Mouse (Mus musculus): ENCODE results near the gene Esrra. TPM values are rescaled to one million over a fixed set of nuclear protein-coding genes. Genes with fewer than 3 reads are reported as not detected.
"Not testable (repeated sequence)": the region's sequence is repeated elsewhere in the genome, so short reads cannot be mapped to it uniquely, and the experiment has no call there.

The Esrra gene
- total RNA-seq, 2 experiments from 2014 or later, result 69.5 to 72.2 TPM

DNA sequence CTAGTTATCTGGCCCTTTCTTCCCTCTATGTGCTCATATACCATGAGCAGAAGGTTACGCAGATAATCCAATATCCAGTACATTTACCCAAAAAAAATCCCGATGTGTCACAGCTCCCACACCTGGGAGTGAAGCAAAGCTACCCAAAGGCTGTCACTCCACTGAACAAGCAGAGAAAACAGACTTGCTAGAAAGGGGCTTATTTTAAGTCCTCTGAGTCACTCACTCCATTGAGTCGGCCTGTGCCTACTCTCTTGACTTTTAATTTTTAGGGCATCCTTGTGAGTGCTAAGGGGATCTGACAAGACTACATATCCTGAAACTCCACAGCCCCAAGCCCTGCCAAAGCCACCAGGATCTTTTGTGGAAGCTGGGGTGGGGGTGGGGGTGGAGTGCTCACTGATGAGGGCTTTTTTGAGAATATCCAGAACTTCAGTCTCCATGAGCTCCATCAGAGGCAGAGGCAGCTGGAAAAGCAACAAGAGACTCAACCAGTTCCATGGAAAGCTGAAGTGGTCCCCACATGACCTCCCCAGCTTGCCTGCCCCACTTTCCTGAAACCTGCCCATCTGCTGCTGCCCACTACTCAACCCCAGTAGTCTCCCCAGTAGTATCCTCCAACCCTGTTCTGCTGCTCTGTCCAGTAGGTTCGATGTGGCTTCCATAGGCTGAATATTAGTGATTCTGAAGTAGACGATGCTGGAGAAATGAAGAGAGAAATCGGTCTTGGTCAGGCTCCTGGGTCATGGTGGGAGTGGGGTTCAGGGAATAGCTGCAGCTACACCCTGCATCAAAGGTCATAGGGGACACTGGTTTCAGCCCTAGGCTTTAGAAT lies 1.5 kb upstream of the Esrra start:
- DNase-seq (ENCODE audit: low spot score in 2 of 2), result no peak

DNA sequence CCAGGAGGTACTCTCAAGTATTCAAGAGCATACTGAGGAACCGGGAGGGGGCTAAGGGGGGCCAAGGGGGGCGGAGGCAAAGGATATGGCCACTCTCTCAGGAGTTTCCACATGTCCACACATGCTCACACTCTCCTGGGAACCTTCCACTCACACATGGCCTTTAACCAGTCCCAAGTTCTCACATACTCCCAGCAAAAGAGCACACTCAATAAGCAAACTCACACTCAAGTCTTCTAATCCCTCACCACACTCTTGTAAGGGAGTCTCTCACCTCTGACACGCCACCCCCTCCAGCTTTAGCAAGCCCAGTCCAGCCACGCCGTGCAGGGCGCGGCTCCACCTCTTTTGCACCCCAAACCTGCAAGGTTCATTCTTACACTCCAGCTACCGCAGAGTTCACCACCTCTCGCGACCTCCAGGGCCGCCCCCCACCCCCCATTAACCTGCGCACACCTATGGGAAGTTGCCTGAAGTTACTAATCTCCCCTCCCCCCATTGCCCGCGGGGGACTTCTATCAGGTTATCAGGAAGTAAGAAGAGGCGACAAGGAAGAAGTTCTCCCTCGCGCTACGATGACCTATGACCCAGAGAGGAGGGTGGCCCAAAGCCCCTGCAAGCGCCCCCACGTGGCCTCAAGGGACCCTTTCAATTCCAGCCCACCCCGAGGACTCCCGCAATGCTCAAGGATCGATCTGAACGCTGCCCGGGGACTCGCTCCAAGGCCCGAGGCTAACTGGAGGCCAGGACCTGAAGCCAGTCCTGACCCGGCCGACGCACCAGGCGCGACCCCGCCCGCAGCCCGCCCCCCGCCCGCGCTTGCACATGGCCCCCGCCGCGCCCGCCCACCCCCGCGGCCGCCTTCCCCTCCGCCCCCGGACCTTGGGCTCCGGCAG lies 624 bp downstream of the Esrra start:
- DNase-seq (ENCODE audit: low spot score in 2 of 2), result no peak

DNA sequence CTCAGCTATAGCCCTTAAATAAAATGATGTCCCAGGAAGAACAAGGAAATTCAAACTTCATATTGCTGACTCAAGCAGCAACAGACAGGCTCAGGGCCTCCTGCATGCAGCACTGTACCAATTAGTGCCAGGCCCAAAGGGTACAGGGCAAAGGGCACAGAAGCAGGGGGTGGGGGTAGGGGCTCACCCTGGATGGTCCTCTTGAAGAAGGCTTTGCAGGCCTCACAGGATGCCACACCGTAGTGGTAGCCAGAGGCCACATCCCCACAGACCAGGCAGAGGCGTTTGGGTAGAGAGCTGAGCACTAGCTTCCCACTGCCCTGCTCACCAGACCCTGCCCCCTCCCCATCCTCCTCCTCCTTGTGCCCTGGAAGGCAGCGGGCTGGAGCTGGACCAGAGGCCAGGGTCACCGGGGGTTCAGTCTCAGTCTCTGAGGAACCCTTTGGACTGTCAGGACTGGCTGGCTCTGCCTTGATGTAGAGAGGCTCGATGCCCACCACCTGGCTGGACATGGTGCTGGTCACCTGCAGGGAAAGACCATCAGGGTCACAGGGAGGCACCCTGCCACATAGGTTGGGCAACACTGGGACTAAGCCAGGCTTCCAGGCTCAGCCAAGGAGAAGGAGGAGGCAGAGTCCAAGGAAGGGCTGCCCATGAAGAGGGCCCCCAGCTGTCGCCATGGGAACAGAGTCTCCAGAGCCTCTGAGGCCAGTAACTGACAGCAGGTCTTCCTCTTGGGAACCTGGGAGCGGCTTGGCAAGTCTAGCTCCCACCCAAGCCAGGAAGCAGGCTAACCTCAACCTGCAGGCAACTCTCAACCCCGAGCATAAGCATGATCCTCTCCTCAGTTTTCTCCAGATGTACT lies 1.5 kb downstream of the Esrra start:
- DNase-seq (ENCODE audit: low spot score in 2 of 2), result no peak

DNA sequence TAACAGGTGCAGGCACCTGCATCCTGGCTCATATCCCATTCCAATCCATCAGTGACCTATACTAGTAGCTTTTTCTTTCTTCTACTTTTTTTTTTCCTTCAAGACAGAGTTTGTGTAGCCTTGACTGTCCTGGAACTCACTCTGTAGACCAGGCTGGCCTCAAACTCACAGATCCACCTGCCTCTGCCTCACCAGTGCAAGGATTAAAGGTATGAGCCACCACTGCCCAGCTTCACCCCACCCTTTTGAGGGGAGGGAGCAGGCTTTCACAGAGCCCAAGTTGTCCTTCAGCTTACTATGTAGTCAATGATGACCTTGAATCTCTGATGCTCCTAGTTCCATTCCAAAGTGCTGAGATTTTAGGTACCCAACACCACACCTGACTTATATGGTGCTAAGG lies 2.2 kb downstream of the Esrra start:
- no peak for DNase-seq (ENCODE audit: low spot score in 2 of 2)

DNA sequence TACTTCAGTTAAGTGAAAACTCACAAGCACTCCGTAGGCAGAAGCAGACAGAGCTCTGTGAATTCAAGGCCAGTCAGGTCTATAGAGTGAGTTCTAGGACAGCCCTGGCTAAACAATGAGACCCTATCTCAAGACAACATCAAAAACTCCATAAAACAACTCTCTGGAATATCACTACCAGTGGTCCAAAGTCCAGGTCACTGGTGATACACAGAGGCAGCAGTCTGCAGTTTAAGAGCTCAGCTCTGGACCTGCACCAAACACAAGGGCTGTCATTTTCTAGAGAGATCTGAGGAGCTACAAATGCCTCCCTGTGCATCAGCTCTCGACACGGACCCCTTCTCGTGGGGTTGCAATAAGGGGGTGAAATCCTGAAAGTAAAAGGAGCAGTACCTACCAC lies 3.3 kb downstream of the Esrra start:
- DNase-seq (ENCODE audit: low spot score in 2 of 2), result no peak

DNA sequence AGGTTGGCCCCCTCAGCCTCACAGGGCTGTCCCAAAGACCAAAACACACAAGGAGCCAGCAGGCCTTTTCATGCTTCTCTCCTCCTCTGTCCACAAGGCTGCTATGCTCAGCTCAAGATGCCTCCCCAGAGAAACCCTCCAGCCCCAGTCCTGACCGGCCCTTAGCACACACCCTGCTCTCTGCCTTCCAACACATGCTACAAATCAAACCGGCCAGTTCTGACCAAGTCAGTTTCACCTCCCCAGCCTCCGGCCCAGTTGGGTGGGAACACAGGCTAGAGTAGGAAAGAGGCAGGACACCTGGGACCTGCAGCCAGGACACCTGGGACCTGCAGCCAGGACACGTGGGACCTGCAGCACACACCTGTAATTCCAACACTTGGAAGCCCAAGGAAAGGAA lies 5.1 kb downstream of the Esrra start:
- no peak for DNase-seq (ENCODE audit: low spot score in 2 of 2)

DNA sequence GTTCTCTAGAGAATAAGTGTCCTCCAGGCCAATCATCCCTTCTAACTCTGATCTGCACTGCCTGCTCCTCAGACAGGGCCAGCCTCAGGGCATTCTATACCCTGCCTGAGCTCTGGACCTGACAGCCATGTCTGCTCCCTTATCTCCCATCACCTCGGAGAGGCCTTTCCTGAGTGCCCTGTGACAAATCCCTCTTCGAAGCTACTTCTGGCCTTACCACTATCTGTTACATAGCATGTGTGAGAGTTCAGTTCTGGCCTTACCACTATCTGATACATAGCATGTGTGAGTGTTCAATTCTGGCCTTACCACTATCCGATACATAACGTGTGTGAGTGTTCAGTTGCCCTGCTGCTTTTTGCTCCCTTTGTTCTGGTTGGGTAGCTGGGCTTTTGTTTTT lies 6.3 kb downstream of the Esrra start:
- no peak for DNase-seq (ENCODE audit: low spot score in 2 of 2)

DNA sequence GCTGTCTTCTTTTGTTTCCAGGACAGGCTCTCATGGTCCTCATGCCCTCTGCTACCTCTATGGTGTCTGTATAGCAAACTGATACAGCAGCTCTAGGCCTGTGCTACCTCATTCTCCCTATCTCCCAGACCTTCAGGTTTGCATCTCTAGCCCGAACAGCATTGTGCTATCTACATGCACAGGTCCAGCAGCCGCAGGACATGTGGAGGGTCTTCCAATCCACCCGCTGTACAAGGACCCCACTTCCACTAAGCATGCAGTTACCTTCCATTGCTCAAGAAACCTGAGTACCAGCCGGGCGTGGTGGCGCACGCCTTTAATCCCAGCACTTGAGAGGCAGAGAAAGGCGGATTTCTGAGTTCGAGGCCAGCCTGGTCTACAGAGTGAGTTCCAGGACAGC lies 7.1 kb downstream of the Esrra start:
- DNase-seq (ENCODE audit: low spot score in 2 of 2), result no peak

DNA sequence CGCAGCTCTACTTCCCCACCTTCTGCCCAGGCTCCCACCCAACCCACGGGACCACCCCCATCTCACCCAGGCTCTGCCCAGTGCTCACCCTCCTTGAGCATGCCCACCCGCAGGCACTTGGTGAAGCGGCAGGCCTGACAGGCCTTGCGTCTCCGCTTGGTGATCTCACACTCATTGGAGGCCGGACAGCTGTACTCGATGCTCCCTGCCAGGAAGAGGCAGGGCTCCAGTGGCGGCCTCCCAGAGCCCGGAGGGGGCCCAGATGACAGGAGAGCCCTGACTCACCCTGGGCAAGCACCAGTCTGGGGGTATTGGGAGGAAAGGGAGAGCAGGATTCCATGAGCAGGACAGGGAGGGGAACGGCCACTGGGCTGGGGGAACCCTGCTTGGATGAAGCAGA lies 7.6 kb downstream of the Esrra start:
- no peak for DNase-seq (ENCODE audit: low spot score in 2 of 2)

DNA sequence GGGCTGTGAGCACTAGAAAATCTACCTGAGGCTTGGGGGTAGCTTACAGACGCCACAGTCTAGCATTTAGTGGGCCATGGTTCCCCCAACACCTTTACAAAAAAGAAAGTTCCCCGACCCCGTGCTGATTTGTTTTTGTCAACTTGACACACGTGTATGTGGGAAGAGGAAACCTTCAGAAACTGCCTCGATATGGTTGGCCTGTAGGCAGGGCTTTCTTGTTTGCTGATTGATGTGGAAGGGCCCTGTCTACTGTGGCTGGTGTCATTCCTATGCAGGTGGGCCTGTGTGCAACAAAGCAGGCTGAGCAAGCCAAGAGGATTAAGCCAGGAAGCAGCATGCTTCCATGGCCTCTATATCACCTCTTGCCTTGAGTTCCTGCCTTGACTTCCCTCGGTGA lies 8.6 kb downstream of the Esrra start:
- no peak for DNase-seq (ENCODE audit: low spot score in 2 of 2)

DNA sequence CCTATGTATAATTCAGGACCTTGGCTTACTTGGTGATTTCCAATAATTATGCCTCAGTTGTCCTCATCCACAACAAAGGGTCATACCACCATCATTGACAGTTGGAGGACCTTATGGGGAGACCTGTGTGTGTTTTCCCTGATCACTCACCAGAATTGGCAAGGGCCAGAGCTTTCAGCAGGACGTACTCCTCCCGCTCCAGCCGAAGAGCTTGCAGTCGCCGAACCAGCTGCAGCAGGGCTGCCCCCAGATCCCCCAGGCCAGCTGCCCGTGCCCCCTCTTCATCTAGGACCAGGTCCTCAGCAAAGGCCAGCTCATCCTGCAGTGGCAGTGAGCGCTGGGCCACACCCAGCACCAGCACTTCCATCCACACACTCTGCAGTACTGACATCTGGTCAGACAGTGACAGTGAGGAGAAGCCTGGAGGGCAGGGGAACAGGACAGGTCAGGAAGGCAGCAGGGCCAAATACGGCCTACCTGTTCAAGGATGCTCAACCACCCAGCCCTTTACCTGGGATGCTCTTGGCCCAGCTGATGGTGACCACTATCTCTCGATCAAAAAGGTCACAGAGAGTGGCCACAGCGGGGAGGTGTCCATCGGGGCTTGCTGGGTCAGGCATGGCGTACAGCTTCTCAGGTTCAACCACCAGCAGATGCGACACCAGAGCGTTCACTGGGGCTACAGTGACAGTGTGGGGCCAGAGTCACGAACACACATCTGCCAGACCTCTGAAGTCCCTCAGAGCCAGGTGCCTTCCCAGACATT lies 9.2 kb downstream of the Esrra start:
- no peak for DNase-seq (ENCODE audit: low spot score in 2 of 2)

DNA sequence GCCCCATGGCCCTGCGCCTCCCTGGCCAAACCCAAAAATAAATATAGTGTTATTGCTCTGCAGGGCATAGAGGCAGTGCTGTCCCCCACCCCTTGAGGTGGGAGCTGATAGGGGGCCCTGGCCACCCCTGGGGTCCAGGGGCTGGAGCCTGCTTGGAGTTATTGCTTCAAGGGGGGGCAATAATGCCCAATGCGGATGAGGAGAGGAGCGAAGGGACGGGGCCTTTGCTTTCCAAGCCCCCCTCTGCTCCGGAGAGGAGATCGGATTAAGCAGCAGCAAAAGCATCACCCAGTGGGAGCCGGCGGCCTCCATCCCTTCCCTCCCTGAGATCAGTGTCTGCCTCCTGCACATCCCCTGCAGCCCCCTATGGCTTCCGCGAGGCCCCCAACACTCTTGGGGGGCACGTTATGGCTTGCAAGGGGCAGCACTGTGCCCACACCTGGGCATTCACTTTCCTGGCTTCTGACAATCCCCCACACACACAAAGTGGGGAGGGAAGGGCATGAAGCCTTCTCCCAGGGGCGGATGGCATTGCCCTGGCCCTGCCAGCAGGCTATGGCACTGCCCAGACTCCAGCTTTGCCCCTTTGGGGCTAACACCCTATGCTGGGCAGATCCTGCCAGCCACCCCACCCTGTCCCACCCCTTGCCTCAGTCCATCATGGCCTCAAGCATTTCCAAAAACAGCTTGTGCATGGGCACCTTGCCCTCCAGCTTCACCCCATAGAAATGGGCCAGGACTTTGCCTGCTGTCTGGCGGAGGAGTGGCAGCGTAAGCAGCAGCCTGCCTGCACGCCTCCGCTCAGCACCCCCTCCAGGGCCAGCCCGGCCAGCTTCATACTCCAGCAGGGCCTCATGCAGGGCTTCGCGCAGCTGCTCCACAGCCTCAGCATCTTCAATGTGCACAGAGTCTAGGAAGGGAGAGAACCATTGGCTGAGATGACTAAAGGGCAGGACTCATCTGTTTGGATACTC lies 10.2 kb downstream of the Esrra start:
- no peak for DNase-seq (ENCODE audit: low spot score in 2 of 2)

DNA sequence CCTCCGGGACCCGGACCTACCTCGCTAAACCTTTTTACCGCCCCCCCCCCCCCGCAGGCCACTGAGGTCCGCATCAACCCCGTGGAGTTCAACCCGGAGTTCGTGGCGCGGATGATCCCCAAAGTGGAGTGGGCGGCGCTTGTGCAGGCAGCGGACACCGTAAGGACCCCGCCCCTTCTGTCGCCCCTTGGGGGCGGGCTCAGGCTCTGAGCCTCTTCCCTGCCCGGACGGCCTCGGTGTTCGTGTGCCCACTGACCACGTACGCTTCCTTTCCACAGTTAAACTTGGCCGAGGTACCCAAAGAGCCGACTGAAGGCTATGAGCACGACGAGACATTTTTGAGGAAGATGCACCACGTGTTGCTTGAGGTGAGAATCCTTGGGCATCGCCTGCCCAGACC lies 11.3 kb downstream of the Esrra start:
- not testable (repeated sequence) for DNase-seq (ENCODE audit: low spot score in 2 of 2)

DNA sequence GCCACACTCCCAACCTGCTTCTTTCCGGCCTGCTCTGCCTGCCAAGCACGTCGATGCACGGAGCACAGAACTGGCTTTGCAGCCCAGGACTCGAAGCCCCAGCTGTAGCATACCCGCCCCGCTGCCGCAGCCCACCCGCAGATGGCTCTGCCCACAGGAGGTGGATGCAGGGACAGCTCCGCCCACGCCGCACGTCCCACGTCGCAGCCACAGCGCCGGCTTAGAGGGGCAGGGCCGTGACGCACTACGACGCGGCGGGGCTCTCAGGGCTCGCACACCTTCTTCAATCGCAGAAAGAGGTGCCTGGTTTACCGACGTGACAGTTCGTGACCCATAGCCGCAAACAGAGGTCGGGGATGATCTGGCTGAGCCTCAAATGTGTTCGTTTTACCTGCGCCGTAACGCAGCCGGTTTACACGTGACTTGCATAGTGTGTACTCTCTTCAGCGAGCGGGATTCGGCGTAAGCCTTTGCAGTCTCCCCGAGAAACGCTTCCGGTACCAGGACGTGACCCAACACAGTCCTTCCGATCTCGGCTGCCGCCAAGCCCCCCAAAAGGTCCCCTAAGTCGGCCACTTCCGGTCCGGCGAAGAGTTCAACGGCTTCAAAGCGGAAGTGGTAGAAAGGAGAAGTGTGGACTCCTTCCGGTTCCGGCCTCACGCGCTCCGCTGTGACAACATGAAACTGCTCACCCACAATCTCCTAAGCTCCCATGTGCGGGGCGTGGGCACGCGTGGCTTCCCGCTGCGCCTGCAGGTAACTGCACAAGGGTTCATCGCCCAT lies 11.9 kb downstream of the Esrra start, which contains the start of the genes Trmt112 and Prdx5:
Trmt112 (plus strand) TSS at position 192 of the 783 bp plus-strand sequence.
Prdx5 (minus strand) TSS at position 600 of the 783 bp plus-strand sequence.
- peak; percentile 90 to 94 for DNase-seq (ENCODE audit: low spot score in 2 of 2)

DNA sequence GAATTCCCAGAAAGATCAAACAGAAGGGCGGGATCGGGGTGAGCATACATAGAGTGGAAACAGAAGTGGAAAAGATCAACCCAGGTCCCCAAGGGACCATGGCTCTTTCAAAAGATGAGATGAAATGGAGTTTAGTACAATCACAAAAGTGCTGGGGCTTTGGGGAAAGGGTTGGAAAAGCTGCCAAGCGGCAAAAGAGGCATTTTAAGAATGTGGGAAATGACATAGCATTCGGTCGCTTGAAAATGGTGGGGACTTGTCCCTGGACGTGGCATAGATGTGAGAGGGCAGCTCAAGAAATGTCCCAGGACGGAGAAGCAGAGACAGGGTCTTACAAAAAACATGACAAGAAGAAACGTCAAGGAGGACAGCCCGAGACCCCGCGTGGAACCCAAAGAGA lies 12.6 kb downstream of the Esrra start:
- no peak for DNase-seq (ENCODE audit: low spot score in 2 of 2)

DNA sequence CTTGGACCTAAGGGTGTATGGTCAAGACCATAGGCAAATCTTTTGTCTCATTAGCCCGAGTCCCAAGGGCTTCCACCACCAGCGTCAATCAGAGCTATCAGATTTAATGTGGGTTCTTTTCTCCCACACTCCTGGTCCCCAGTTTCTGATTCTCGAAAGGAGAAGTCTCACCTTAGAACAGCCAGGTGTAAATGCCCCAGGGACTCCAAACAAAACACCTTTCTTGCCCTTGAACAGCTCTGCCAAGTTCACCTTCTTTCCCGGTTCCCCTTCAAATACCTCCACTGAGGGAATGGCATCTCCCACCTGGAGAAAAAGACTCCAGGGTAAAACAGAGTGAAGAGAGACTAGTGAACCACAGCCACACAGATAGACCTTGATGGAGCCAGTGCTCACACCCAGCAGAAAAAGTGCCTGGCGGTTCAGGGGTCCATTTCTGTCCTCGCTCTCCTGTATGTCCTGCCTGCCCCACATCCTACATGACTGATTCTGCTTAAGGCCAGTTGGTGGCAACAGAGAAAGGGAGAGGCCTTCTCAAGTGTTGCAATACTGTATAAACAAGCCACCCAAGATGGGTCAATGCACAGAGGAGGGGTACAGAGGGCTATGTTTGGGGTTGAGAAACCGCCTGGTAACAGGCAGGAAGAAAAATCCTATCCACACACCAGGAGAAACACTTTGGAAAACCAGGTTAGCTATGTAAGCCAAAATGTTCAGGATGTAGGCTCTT lies 13.6 kb downstream of the Esrra start:
- DNase-seq (ENCODE audit: low spot score in 2 of 2), result no peak

DNA sequence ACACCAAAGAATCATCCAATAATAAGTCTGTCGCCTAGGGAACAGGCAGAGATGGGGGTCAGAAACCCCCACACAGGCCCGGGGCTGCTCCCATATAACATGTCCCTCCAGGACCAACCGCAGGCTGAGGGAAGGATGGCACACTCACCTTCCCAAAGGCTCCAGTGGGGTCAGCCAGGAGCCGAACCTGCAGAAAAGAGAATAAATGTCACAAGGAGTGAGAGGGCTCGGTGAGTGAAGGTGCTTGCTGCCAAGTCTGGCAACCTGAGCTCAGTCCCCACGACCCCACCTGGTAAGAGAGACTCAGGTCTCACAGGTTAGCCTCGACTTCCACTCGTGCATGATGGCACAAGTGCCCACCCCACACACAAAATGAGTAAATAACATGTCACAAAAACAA lies 14.5 kb downstream of the Esrra start:
- DNase-seq (ENCODE audit: low spot score in 2 of 2), result no peak

DNA sequence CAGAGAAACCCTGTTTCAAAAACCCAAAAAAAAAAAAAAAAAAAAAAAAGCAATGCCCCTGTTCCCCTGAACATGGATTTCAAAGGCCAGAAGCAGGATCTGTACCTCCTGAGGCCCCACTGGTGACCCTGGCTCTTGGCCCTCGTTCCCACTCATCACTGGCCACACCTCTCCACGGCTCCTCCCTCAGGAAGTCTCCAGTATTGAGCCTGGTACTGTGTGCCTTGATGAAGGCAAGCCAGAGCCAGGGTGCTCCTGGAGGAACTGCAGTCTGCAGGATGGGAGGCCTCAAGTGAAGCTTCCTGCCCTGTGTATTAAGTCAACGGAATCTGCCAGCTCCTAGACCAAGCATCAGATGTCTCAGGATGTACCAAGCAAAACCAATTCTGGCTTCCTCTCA lies 15.4 kb downstream of the Esrra start:
- DNase-seq (ENCODE audit: low spot score in 2 of 2), result no peak
